Mouse (Mus musculus): ENCODE measurements at regions not wholly inside any gene's neighbourhood (a gene's known extent, or its start where the extent isn't known, plus 50 kb on each side); places are given as distances from the start of the nearest gene placed in this dataset.

- no peak for DNase-seq (ENCODE audit: low spot score in 2 of 2)
- intact Hi-C loops (cut with DNase I) = no loop called here
Measured at GRCm38 (mm10) chr17:60372206-60372605, 1359.0 kb upstream of the Nudt12 start.

GRCm38 (mm10) chr17:60355411-60355810, 1342.2 kb upstream of the Nudt12 start:
- intact Hi-C loops (cut with DNase I) = no loop called here
- no peak for DNase-seq (ENCODE audit: low spot score in 2 of 2)

GRCm38 (mm10) chr17:60344656-60345055, 1331.5 kb upstream of the Nudt12 start:
- no peak for DNase-seq (ENCODE audit: low spot score in 2 of 2)
- intact Hi-C loops (cut with DNase I) = no loop called here

GRCm38 (mm10) chr17:60337680-60338079, 1324.5 kb upstream of the Nudt12 start:
- intact Hi-C loops (cut with DNase I) = no loop called here
- DNase-seq (ENCODE audit: low spot score in 2 of 2) = no peak

- DNase-seq (ENCODE audit: low spot score in 2 of 2) = peak in 1 of 2 experiments; percentile 68
Measured at GRCm38 (mm10) chr17:60321046-60321445, 1307.9 kb upstream of the Nudt12 start.

More at GRCm38 (mm10) chr17:60321046-60321445, 1307.9 kb upstream of the Nudt12 start:
- intact Hi-C loops (cut with DNase I) = no loop called here
